23 mouse cellular contexts compared by ENCODE assay signal in genomic region chr12:85378271-85378670, GRCm38 (mm10). TPM values are rescaled to one million over a fixed set of nuclear protein-coding genes. Genes with fewer than 3 reads are reported as not detected.
DNase-seq lines count a peak whose midpoint lies in the region; ATAC-seq and TF ChIP-seq lines count a peak whose summit lies in the region.
"Had no signal": no experiment of that assay in that cellular context is flagged by ENCODE, and none has a peak within 500 bp of the region (broad histone marks: within the 10 kb centered on the region; RNA-seq: fewer than 3 reads in every experiment).

No protein-coding gene starts in this region.

- intact Hi-C loops in gastrocnemius, adult 2 months (cut with DNase I) = loop anchor here (5.0 kb wide), 1 partner anchor 54 kb away; no protein-coding TSS in a partner anchor
- intact Hi-C loops in gastrocnemius, postnatal 36 days (cut with DNase I) = no loop called here

- no peak overlapping the region for H3K27ac ChIP-seq in gastrocnemius, adult 2 months
- no peak overlapping the region for H3K27ac ChIP-seq in midbrain, postnatal 0 days (ENCODE audit: low read depth, low read length)
- no peak overlapping the region for H3K27ac ChIP-seq in midbrain, embryonic 10.5 days (replicated peaks)
- H3K27ac ChIP-seq in bone marrow, adult 2 months (ENCODE audit: control insufficient read depth, insufficient read depth, low read depth, low read length, poor library complexity) = no peak overlapping the region
- H3K27ac ChIP-seq in stomach, postnatal 0 days (replicated peaks) = no peak overlapping the region
- no peak overlapping the region for H3K27ac ChIP-seq in forebrain, embryonic 15.5 days (replicated peaks)
- H3K27ac ChIP-seq: forebrain, embryonic 10.5 days; hindbrain, embryonic 13.5 days; liver, embryonic 12.5 days; lung, embryonic 15.5 days; midbrain, embryonic 12.5 days; neural tube, embryonic 13.5 days had no signal

- H3K4me3 ChIP-seq in gastrocnemius, adult 2 months = no peak overlapping the region
- no peak overlapping the region for H3K4me3 ChIP-seq in midbrain, postnatal 0 days (ENCODE audit: low read depth, low read length)
- no peak overlapping the region for H3K4me3 ChIP-seq in midbrain, embryonic 10.5 days
- H3K4me3 ChIP-seq in bone marrow, adult 2 months (replicated peaks; ENCODE audit: control insufficient read depth, low read depth, low read length) = no peak overlapping the region
- H3K4me3 ChIP-seq in stomach, postnatal 0 days (ENCODE audit: low read depth, low read length) = no peak overlapping the region
- no peak overlapping the region for H3K4me3 ChIP-seq in forebrain, embryonic 15.5 days
- H3K4me3 ChIP-seq: forebrain, embryonic 10.5 days; heart, embryonic 12.5 days; hindbrain, embryonic 13.5 days; liver, embryonic 12.5 days; lung, embryonic 15.5 days; midbrain, embryonic 12.5 days; neural tube, embryonic 13.5 days had no signal

- H3K4me1 ChIP-seq in midbrain, postnatal 0 days (ENCODE audit: insufficient read depth, low read length) = no peaks in the 10 kb centered on the region
- H3K4me1 ChIP-seq in midbrain, embryonic 10.5 days = peaks cover 14% of the 10 kb centered on the region
- no peaks in the 10 kb centered on the region; the same call in none of the 2 replicates for H3K4me1 ChIP-seq in bone marrow, adult 2 months (ENCODE audit: control insufficient read depth, insufficient read depth, low read length)
- no peaks in the 10 kb centered on the region for H3K4me1 ChIP-seq in stomach, postnatal 0 days (replicated peaks; ENCODE audit: control insufficient read depth, insufficient read depth)
- H3K4me1 ChIP-seq in forebrain, embryonic 15.5 days = peaks cover 10% of the 10 kb centered on the region

- no peaks in the 10 kb centered on the region for H3K36me3 ChIP-seq in midbrain, postnatal 0 days (ENCODE audit: insufficient read depth, low read length)
- H3K36me3 ChIP-seq in midbrain, embryonic 10.5 days = no peaks in the 10 kb centered on the region
- H3K36me3 ChIP-seq in stomach, postnatal 0 days (ENCODE audit: control insufficient read depth, insufficient read depth, low read length) = no peaks in the 10 kb centered on the region
- no peaks in the 10 kb centered on the region for H3K36me3 ChIP-seq in forebrain, embryonic 15.5 days
- H3K36me3 ChIP-seq: forebrain, embryonic 10.5 days; G1E; heart, embryonic 12.5 days; hindbrain, embryonic 13.5 days; liver, embryonic 12.5 days; lung, embryonic 15.5 days; midbrain, embryonic 12.5 days; neural tube, embryonic 13.5 days had no signal

- TF ChIP-seq POLR2A in bone marrow, adult 2 months (IDR thresholded peaks at IDR 0.05; ENCODE audit: borderline replicate concordance, control insufficient read depth, low read depth, low read length) = no peak

- peak; percentile 20; the same call in 1 of the 2 replicates for TF ChIP-seq CTCF in gastrocnemius, adult 2 months (IDR thresholded peaks at IDR 0.05)
- peak; percentile 15; the same call in 1 of the 2 replicates for TF ChIP-seq CTCF in midbrain, postnatal 0 days (IDR thresholded peaks at IDR 0.05)
- TF ChIP-seq CTCF in bone marrow, adult 2 months (IDR thresholded peaks at IDR 0.05; ENCODE audit: control insufficient read depth, insufficient read depth, low read length) = peak; percentile 27; the same call in 1 of the 2 replicates
- TF ChIP-seq CTCF in stomach, postnatal 0 days (IDR thresholded peaks at IDR 0.05; ENCODE audit: low read depth) = peak; percentile 30

- ATAC-seq in midbrain, postnatal 0 days (ENCODE audit: low FRiP score) = no peak
- ATAC-seq in stomach, postnatal 0 days (ENCODE audit: low FRiP score, low TSS enrichment) = no peak
- no peak for ATAC-seq in forebrain, embryonic 15.5 days (replicated peaks)
- ATAC-seq: liver, embryonic 12.5 days had no signal

- no peak for DNase-seq in gastrocnemius, adult 2 months
- no peak for DNase-seq in gastrocnemius, postnatal 36 days
- no peak for DNase-seq in midbrain, postnatal 0 days (ENCODE audit: low spot score)
- no peak for DNase-seq in midbrain, embryonic 10.5 days (ENCODE audit: low spot score)
- DNase-seq in stomach, postnatal 0 days (ENCODE audit: low spot score) = no peak
- no peak for DNase-seq in embryo, embryonic 9.5 days (ENCODE audit: extremely low spot score)
- DNase-seq: cerebellum, postnatal 14 days; embryo, embryonic 11 days; heart, postnatal 14 days; kidney, adult 18-20 months; kidney, postnatal 10 days; spleen, adult 18-20 months; thymus, adult 18-20 months had no signal

- TF ChIP-seq EP300 in stomach, postnatal 0 days (optimal IDR thresholded peaks at IDR 0.05) = no peak

- no peaks in the 10 kb centered on the region for H3K9me3 ChIP-seq in midbrain, postnatal 0 days (ENCODE audit: low read length)
- H3K9me3 ChIP-seq in midbrain, embryonic 10.5 days (replicated peaks) = no peaks in the 10 kb centered on the region
- H3K9me3 ChIP-seq in stomach, postnatal 0 days (ENCODE audit: control insufficient read depth, low read length) = no peaks in the 10 kb centered on the region
- no peaks in the 10 kb centered on the region for H3K9me3 ChIP-seq in forebrain, embryonic 15.5 days
- H3K9me3 ChIP-seq: forebrain, embryonic 10.5 days; G1E; heart, embryonic 12.5 days; hindbrain, embryonic 13.5 days; liver, embryonic 12.5 days; lung, embryonic 15.5 days; midbrain, embryonic 12.5 days; neural tube, embryonic 13.5 days had no signal

- 89% methylated on average over 2 of the region's 2 CpGs for WGBS in midbrain, postnatal 0 days
- WGBS in midbrain, embryonic 10.5 days = 86% methylated on average over 2 of the region's 2 CpGs
- 68% methylated on average over 2 of the region's 2 CpGs for WGBS in bone marrow, adult 2 months
- 90% methylated on average over 2 of the region's 2 CpGs for WGBS in stomach, postnatal 0 days
- WGBS in forebrain, embryonic 15.5 days = 94% methylated on average over 2 of the region's 2 CpGs

- no peak overlapping the region for H3K9ac ChIP-seq in midbrain, postnatal 0 days (replicated peaks; ENCODE audit: low read length, poor library complexity, severe bottlenecking)
- H3K9ac ChIP-seq in stomach, postnatal 0 days (ENCODE audit: low read length) = no peak overlapping the region
- no peak overlapping the region for H3K9ac ChIP-seq in forebrain, embryonic 15.5 days (replicated peaks)
- H3K9ac ChIP-seq: heart, embryonic 12.5 days; hindbrain, embryonic 13.5 days; liver, embryonic 12.5 days; lung, embryonic 15.5 days; midbrain, embryonic 12.5 days; neural tube, embryonic 13.5 days had no signal

- H3K4me2 ChIP-seq in midbrain, postnatal 0 days (ENCODE audit: low read depth, low read length, poor library complexity, severe bottlenecking) = no peak overlapping the region
- H3K4me2 ChIP-seq in stomach, postnatal 0 days (replicated peaks; ENCODE audit: low read depth) = no peak overlapping the region
- no peak overlapping the region for H3K4me2 ChIP-seq in forebrain, embryonic 15.5 days (replicated peaks)
- H3K4me2 ChIP-seq: heart, embryonic 12.5 days; hindbrain, embryonic 13.5 days; liver, embryonic 12.5 days; lung, embryonic 15.5 days; midbrain, embryonic 12.5 days; neural tube, embryonic 13.5 days had no signal

- 0 out of 2 replicates have a peak, but pooled peaks cover 2% of the 10 kb centered on the region for H3K27me3 ChIP-seq in midbrain, postnatal 0 days (ENCODE audit: insufficient read depth, low read length)
- no peaks in the 10 kb centered on the region for H3K27me3 ChIP-seq in midbrain, embryonic 10.5 days (ENCODE audit: low read depth, poor library complexity, severe bottlenecking)
- H3K27me3 ChIP-seq in stomach, postnatal 0 days (ENCODE audit: control insufficient read depth, insufficient read depth, low read length) = no peaks in the 10 kb centered on the region
- H3K27me3 ChIP-seq in forebrain, embryonic 15.5 days = no peaks in the 10 kb centered on the region
- H3K27me3 ChIP-seq: heart, embryonic 12.5 days; hindbrain, embryonic 13.5 days; liver, embryonic 12.5 days; lung, embryonic 15.5 days; midbrain, embryonic 12.5 days; neural tube, embryonic 13.5 days had no signal

RNA-seq across cellular contexts. Expression of gene Tmed10, which starts 3.6 kb away (rescaled TPM):
- total RNA-seq in gastrocnemius, adult 2 months (2021) = 100 to 1,000 TPM; 112 to 123 TPM
- total RNA-seq in gastrocnemius, postnatal 36 days (2021) = 100 to 1,000 TPM; 103 to 110 TPM
- 68.2 and 68.6 TPM in 2 replicates for total RNA-seq in midbrain, postnatal 0 days (2014; rRNA removed)
- polyA plus RNA-seq in midbrain, postnatal 0 days (2015; fragmentation: Nextera tagmentation; extraction: Ambion mirVana) = 175 and 186 TPM in 2 replicates
- 258 and 269 TPM in 2 replicates for polyA plus RNA-seq in midbrain, embryonic 10.5 days (2016; fragmentation: Nextera tagmentation; extraction: Ambion mirVana)
- 39.8 and 59.6 TPM in 2 replicates for polyA plus RNA-seq in bone marrow, adult 2 months (2011; ENCODE audit: insufficient read depth, insufficient read length, low replicate concordance, missing spikeins)
- 351 and 370 TPM in 2 replicates for polyA plus RNA-seq in stomach, postnatal 0 days (2015; fragmentation: Nextera tagmentation; extraction: Ambion mirVana)
- polyA plus RNA-seq in forebrain, embryonic 15.5 days (2015; fragmentation: Nextera tagmentation; extraction: Ambion mirVana) = 150 and 156 TPM in 2 replicates

RNA-seq across cellular contexts. Expression of gene Nek9, which starts 39.1 kb away (rescaled TPM):
- 100 to 1,000 TPM in 1 of 2 experiments, 10 to 100 TPM in 1; 99.2 to 131 TPM for total RNA-seq in gastrocnemius, adult 2 months (2021)
- total RNA-seq in gastrocnemius, postnatal 36 days (2021) = 100 to 1,000 TPM in 1 of 2 experiments, 10 to 100 TPM in 1; 86.2 to 105 TPM
- total RNA-seq in midbrain, postnatal 0 days (2014; rRNA removed) = 16.5 and 22.8 TPM in 2 replicates
- polyA plus RNA-seq in midbrain, postnatal 0 days (2015; fragmentation: Nextera tagmentation; extraction: Ambion mirVana) = 7.1 and 7.5 TPM in 2 replicates
- 20.6 and 21.5 TPM in 2 replicates for polyA plus RNA-seq in midbrain, embryonic 10.5 days (2016; fragmentation: Nextera tagmentation; extraction: Ambion mirVana)
- polyA plus RNA-seq in bone marrow, adult 2 months (2011; ENCODE audit: insufficient read depth, insufficient read length, low replicate concordance, missing spikeins) = 14.2 and 25.4 TPM in 2 replicates
- polyA plus RNA-seq in stomach, postnatal 0 days (2015; fragmentation: Nextera tagmentation; extraction: Ambion mirVana) = 7.2 and 8.1 TPM in 2 replicates
- 13.7 and 14.6 TPM in 2 replicates for polyA plus RNA-seq in forebrain, embryonic 15.5 days (2015; fragmentation: Nextera tagmentation; extraction: Ambion mirVana)
